Mouse (Mus musculus): ENCODE results near the gene Tmem245.
A peak's percentile ranks its signal among the peaks of the same experiment; 100 is the strongest.

The Tmem245 gene

GRCm38 (mm10) chr4:56864417-56865001 lies 82.7 kb downstream of the Tmem245 start:
- peak; percentile 59 for DNase-seq (ENCODE audit: low spot score)

- DNase-seq (ENCODE audit: low spot score): no peak
Measured at GRCm38 (mm10) chr4:56864016-56864415, 83.2 kb downstream of the Tmem245 start.

- no peak for DNase-seq (ENCODE audit: low spot score)
Measured at GRCm38 (mm10) chr4:56861551-56861950, 85.7 kb downstream of the Tmem245 start.

- DNase-seq (ENCODE audit: low spot score): no peak
Measured at GRCm38 (mm10) chr4:56858733-56859132, 88.5 kb downstream of the Tmem245 start.

- DNase-seq (ENCODE audit: low spot score): no peak
Measured at GRCm38 (mm10) chr4:56856371-56856949, 90.8 kb downstream of the Tmem245 start.

GRCm38 (mm10) chr4:56855935-56856334 lies 91.3 kb downstream of the Tmem245 start:
- DNase-seq (ENCODE audit: low spot score): no peak

- DNase-seq (ENCODE audit: low spot score): peak; percentile 37
Measured at GRCm38 (mm10) chr4:56850724-56851123, 96.5 kb downstream of the Tmem245 start.

- no peak for DNase-seq (ENCODE audit: low spot score)
Measured at GRCm38 (mm10) chr4:56848044-56848443, 99.2 kb downstream of the Tmem245 start.

- DNase-seq (ENCODE audit: low spot score): no peak
Measured at GRCm38 (mm10) chr4:56847400-56847799, 99.8 kb downstream of the Tmem245 start.

- DNase-seq (ENCODE audit: low spot score): no peak
Measured at GRCm38 (mm10) chr4:56845896-56846533, 101.2 kb downstream of the Tmem245 start.

- no peak for DNase-seq (ENCODE audit: low spot score)
Measured at GRCm38 (mm10) chr4:56844911-56845310, 102.3 kb downstream of the Tmem245 start.

GRCm38 (mm10) chr4:56843963-56844362 lies 103.3 kb downstream of the Tmem245 start:
- DNase-seq (ENCODE audit: low spot score): no peak

GRCm38 (mm10) chr4:56842501-56842900 lies 104.7 kb downstream of the Tmem245 start:
- no peak for DNase-seq (ENCODE audit: low spot score)

GRCm38 (mm10) chr4:56840297-56840696 lies 106.9 kb downstream of the Tmem245 start:
- no peak for DNase-seq (ENCODE audit: low spot score)

- DNase-seq (ENCODE audit: low spot score): no peak
Measured at GRCm38 (mm10) chr4:56837661-56838060, 109.6 kb downstream of the Tmem245 start.

GRCm38 (mm10) chr4:56831998-56832397 lies 115.2 kb downstream of the Tmem245 start:
- no peak for DNase-seq (ENCODE audit: low spot score)

GRCm38 (mm10) chr4:56831013-56831609 lies 116.1 kb downstream of the Tmem245 start:
- DNase-seq (ENCODE audit: low spot score): no peak

- DNase-seq (ENCODE audit: low spot score): no peak
Measured at GRCm38 (mm10) chr4:56829511-56829921, 117.7 kb downstream of the Tmem245 start.

- no peak for DNase-seq (ENCODE audit: low spot score)
Measured at GRCm38 (mm10) chr4:56828932-56829331, 118.3 kb downstream of the Tmem245 start.

GRCm38 (mm10) chr4:56824231-56824630 lies 123.0 kb downstream of the Tmem245 start:
- DNase-seq (ENCODE audit: low spot score): no peak

GRCm38 (mm10) chr4:56820017-56820550 lies 127.2 kb downstream of the Tmem245 start:
- peak; percentile 44 for DNase-seq (ENCODE audit: low spot score)

Data from embryo, embryonic 10.5 days (tissue).